Mouse (Mus musculus): ENCODE measurements at regions not wholly inside any gene's neighbourhood (a gene's known extent, or its start where the extent isn't known, plus 50 kb on each side); places are given as distances from the start of the nearest gene placed in this dataset.

GRCm38 (mm10) chr14:48354176-48354575, 91.7 kb upstream of the Tmem260 start:
- TF ChIP-seq CTCF (IDR thresholded peaks at IDR 0.05; ENCODE audit: control insufficient read depth, insufficient read depth, insufficient replicate concordance, low read depth, low read length) (no peak), POLR2A (IDR thresholded peaks at IDR 0.05; ENCODE audit: control insufficient read depth, low read depth, low read length) (no peak)
